Mouse (Mus musculus) lung, adult 2 months (tissue): ENCODE results near the gene Unc5b. TPM values are rescaled to one million over a fixed set of nuclear protein-coding genes. Genes with fewer than 3 reads are reported as not detected.
"Not testable (repeated sequence)": the region's sequence is repeated elsewhere in the genome, so short reads cannot be mapped to it uniquely, and the experiment has no call there.

Experiments
- DNase-seq: peaks from one replicate; pipeline ENCODE4 v3.0.0; 2022
- H3K4me1 ChIP-seq: fragments of 200-500 bp; 2 replicates; pipeline ENCODE4 v1.6.1; 2011; ENCODE audit warnings: low read length; ENCODE audit not compliant: control insufficient read depth, insufficient read depth
- H3K4me3 ChIP-seq: fragments of 200-500 bp; replicated peaks from 2 replicates; pipeline ENCODE3; 2011; ENCODE audit warnings: low read depth, mild to moderate bottlenecking, control low read depth, low read length; ENCODE audit errors: extremely low read depth
- CTCF ChIP-seq: fragments of 200-500 bp; IDR thresholded peaks from 2 replicates; pipeline ENCODE4 v1.5.1; 2011; ENCODE audit warnings: mild to moderate bottlenecking, low read length, control low read depth; ENCODE audit not compliant: insufficient read depth
- POLR2A ChIP-seq: fragments of 200-500 bp; IDR thresholded peaks from 2 replicates; pipeline ENCODE4 v1.6.1; 2011; ENCODE audit warnings: low read depth, mild to moderate bottlenecking, control low read depth, low read length, borderline replicate concordance; ENCODE audit errors: extremely low read depth
- WGBS: fragments of 180-500 bp; shearing (Covaris S2); methylation state at CpG from one replicate; pipeline ENCODE4 v1.1.7; 2018; 5-methylcytosine and 5-hydroxymethylcytosine counted together
- polyA plus RNA-seq: library from polyadenylated mRNA; depleted of rRNA; stranded (reverse); fragments of >200 nt; gene quantifications from 2 replicates; pipeline ENCODE4 v1.2.3, GENCODE M21; 2012; rRNA removed

Unc5b gene
- 13.4 and 16.8 TPM in 2 replicates for polyA plus RNA-seq

DNA sequence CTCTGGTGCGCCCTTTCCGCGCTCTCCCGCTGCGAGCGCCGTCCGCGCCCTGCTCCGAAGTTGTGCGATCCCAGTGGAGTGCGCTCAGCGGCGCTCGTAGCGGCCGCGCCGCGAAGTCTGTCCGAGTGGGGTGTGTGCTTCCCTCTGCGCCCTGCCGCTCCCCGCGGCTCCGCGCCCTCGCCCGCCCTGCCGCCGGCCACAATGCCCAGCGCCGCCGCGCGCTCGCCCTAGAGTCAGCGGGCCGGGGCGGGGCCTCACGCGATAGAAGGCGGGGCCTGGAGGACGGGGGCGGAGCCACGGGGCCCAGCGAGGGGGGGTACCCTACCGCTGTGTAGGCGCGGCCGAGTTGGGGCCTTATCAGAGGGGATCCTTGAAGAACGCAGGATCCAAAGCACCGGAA, at the start of gene Unc5b:
TSS of gene Unc5b (minus strand) at position 203 of the 400 bp plus-strand sequence.
- 1% methylated on average over 53 of the region's 53 CpGs for WGBS
- DNase-seq = peak; percentile 95
- TF ChIP-seq CTCF (peak; percentile 22; the same call in 1 of the 2 replicates), POLR2A (peak; percentile 88; the same call in 1 of the 2 replicates)
- Histone ChIP-seq H3K4me3 (peak within 1 kb of the TSS; percentile 74), H3K4me1 (peaks cover 7% of the 10 kb centered on the region)

- 82% methylated on average over 4 of the region's 4 CpGs for WGBS
- no peak for DNase-seq
- H3K4me3 ChIP-seq = no peak overlapping the region
- TF ChIP-seq POLR2A = no peak
- no peak for TF ChIP-seq CTCF
- H3K4me1 ChIP-seq = no peaks in the 10 kb centered on the region
These were observed 48.4 kb upstream of the Unc5b start for GRCm38 (mm10) chr10:60879817-60880216.

DNA sequence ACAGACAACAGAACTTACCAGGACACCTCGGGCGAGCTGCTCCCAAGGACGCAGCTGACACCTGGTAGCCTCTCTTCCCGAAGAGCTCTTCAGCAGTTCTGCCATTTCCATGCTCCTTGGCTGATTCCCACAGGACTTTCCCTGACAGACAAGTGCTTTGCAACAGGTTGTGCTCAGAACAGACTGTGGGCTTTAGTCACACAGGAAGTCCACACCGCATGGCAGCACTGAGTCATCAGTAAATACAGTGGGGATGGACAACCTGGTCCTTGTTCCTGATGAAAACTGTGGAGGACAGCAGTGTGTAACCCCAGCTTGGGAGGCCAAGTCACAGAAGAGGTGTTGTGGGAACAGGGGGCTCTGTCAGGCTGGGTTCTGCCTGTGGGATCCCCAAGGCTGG, 45.7 kb upstream of the Unc5b start:
- no peak for DNase-seq
- WGBS = 86% methylated on average over 5 of the region's 5 CpGs
- Histone ChIP-seq H3K4me1 (no peaks in the 10 kb centered on the region), H3K4me3 (no peak overlapping the region)
- TF ChIP-seq CTCF (no peak), POLR2A (no peak)

DNA sequence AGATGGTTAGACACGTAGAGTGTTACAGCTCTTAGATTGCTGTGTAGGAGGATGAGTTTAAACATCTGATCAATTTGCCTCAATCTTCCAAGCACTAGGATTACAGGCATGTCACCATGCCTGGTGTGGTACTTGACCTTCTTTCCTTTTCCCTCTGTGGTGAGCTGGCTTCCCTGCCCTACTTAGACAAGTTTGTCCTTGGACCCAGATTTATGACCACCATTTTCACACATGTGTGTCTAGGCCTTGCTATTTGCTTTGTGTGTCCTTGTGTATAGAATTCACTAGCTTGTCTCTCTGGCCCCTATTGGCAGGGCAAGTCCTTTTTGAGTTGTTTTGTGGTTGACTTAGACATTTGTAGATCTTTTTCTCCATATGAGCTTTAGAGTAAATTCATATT, 43.6 kb upstream of the Unc5b start:
- Histone ChIP-seq H3K4me3 (no peak overlapping the region), H3K4me1 (no peaks in the 10 kb centered on the region)
- no peak for DNase-seq
- WGBS = 93% methylated on average over 1 of the region's 1 CpGs
- no peak for TF ChIP-seq POLR2A
- TF ChIP-seq CTCF = no peak

DNA sequence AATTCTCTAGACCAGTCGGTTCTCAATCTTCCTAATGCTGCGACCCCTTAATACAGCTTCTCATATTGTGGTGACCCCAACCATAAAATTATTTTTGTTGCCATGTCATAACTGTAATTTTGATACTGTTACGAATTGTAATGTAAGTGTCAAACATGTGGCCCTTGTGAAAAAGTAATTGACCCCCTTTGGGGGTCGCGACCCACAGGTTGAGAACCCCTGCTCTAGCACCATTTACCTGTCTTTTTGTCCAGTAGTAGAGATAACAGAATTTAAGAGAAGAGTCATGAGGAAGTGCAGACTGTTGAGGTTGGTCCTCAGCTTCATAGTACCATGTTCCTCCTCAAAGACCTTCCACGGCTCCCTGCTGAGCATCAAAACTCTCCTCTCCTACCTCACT, 31.9 kb upstream of the Unc5b start:
- no peak for DNase-seq
- H3K4me3 ChIP-seq = no peak overlapping the region
- no peaks in the 10 kb centered on the region for H3K4me1 ChIP-seq
- 88% methylated on average over 6 of the region's 6 CpGs for WGBS
- TF ChIP-seq POLR2A (no peak), CTCF (no peak)

- Histone ChIP-seq H3K4me3 (no peak overlapping the region), H3K4me1 (no peaks in the 10 kb centered on the region)
- TF ChIP-seq POLR2A (no peak), CTCF (no peak)
- WGBS = 62% methylated on average over 25 of the region's 25 CpGs
- no peak for DNase-seq
These were observed 31.3 kb upstream of the Unc5b start for GRCm38 (mm10) chr10:60862477-60863293.

GRCm38 (mm10) chr10:60845271-60845670, 13.9 kb upstream of the Unc5b start:
- not testable (repeated sequence) for H3K4me1 ChIP-seq, DNase-seq, H3K4me3 ChIP-seq

DNA sequence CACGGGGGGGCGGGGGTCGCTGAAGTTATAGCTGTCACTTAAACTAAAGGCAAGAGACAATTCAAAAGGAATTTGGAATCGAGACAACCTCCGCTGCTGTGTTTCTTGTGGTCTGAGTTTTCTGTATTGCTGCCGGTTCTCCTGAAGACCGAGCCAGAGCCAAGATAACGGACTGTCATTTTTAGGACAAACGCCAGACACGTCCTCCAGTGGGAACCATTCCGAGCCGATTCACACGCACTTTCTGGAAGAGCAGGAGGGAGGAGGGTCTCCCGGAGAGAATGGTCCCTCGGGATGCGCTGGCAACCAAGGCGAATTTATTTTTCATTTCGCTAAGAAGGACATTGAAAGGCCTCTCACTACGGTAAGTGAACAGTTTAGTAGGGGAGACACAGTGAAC, 7.4 kb upstream of the Unc5b start:
- DNase-seq = no peak
- WGBS = 49% methylated on average over 19 of the region's 19 CpGs

DNA sequence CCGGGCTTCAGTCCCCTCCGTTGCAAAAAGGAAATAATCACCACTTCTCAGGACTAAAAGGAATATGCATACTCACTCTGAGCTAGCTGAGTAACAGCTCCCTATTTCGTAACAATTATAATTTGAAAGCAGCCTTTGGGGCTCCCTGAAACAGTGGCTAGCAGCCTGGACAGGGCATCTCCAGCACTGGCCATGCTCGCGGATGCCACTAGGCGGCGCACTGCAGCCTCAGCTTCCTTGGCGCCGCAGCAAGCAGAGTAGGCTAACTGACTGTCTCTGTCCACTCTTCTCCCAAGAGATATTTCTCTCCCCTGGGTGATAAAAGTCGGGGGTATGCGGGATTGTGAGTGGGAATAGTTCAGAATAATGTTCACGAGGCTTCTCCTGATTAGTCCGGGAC, 3.6 kb upstream of the Unc5b start:
- DNase-seq = peak; percentile 74
- WGBS = 5% methylated on average over 13 of the region's 13 CpGs
- peaks cover 4% of the 10 kb centered on the region; the same call in 1 of the 2 replicates for H3K4me1 ChIP-seq
- TF ChIP-seq CTCF (peak; percentile 92), POLR2A (no peak)
- H3K4me3 ChIP-seq = no peak overlapping the region

More for the DNA sequence above, 7.4 kb upstream of the Unc5b start:
- Histone ChIP-seq H3K4me3 (no peak overlapping the region), H3K4me1 (no peaks in the 10 kb centered on the region)
- no peak for TF ChIP-seq POLR2A
- no peak for TF ChIP-seq CTCF

- no peak overlapping the region for H3K4me3 ChIP-seq
- no peak for TF ChIP-seq CTCF
- no peak for TF ChIP-seq POLR2A
- WGBS = 81% methylated on average over 12 of the region's 12 CpGs
- peaks cover 4% of the 10 kb centered on the region; the same call in 1 of the 2 replicates for H3K4me1 ChIP-seq
- DNase-seq = no peak
These were observed 1.3 kb upstream of the Unc5b start for GRCm38 (mm10) chr10:60832664-60833173.
